Mouse (Mus musculus) liver, adult 2 months (tissue): ENCODE measurements around the gene Peli1. TPM values are rescaled to one million over a fixed set of nuclear protein-coding genes. Genes with fewer than 3 reads are reported as not detected.

Experiments used
- DNase-seq: peaks from one replicate; pipeline ENCODE4 v3.0.0-alpha.2; 2011; ENCODE audit warnings: low read depth, low spot score; ENCODE audit errors: extremely low read depth
- H3K27ac ChIP-seq: fragments of 200-500 bp; replicated peaks from 2 replicates; pipeline ENCODE4 v1.5.1; 2012; ENCODE audit warnings: low read depth, mild to moderate bottlenecking, control low read depth, inconsistent platforms, low read length; ENCODE audit not compliant: insufficient read depth
- H3K27me3 ChIP-seq: fragments of 200-500 bp; 2 replicates; pipeline ENCODE4 v1.6.1; 2012; ENCODE audit warnings: mild to moderate bottlenecking, moderate library complexity, low read length, inconsistent platforms; ENCODE audit not compliant: control insufficient read depth, insufficient read depth
- H3K36me3 ChIP-seq: fragments of 200-500 bp; 2 replicates; pipeline ENCODE4 v1.6.1; 2012; ENCODE audit warnings: low read length, inconsistent platforms; ENCODE audit not compliant: control insufficient read depth, insufficient read depth
- H3K4me1 ChIP-seq: fragments of 200-500 bp; 2 replicates; pipeline ENCODE4 v1.6.1; 2011; ENCODE audit warnings: low read length; ENCODE audit not compliant: control insufficient read depth, insufficient read depth
- H3K4me3 ChIP-seq: fragments of 200-500 bp; 2 replicates; pipeline ENCODE4 v1.5.1; 2011; ENCODE audit warnings: low read depth, mild to moderate bottlenecking, control low read depth, low read length, moderate library complexity; ENCODE audit not compliant: insufficient read depth
- H3K79me2 ChIP-seq: fragments of 200-500 bp; 2 replicates; pipeline ENCODE4 v1.6.1; 2012; ENCODE audit warnings: inconsistent platforms, mild to moderate bottlenecking, low read length, moderate library complexity; ENCODE audit not compliant: control insufficient read depth, insufficient read depth
- H3K9ac ChIP-seq: fragments of 200-500 bp; 2 replicates; pipeline ENCODE4 v1.6.1; 2012; ENCODE audit warnings: low read depth, mild to moderate bottlenecking, control low read depth, inconsistent platforms, low read length
- CTCF ChIP-seq: fragments of 200-500 bp; IDR thresholded peaks from 2 replicates; pipeline ENCODE4 v1.5.1; 2011; ENCODE audit warnings: low read depth, low read length, control low read depth
- POLR2A ChIP-seq: fragments of 200-500 bp; IDR thresholded peaks from 2 replicates; pipeline ENCODE4 v1.6.1; 2011; ENCODE audit warnings: low read length, control low read depth; ENCODE audit not compliant: insufficient read depth; ENCODE audit errors: extremely low read depth
- WGBS: fragments of 180-500 bp; shearing (Covaris S2); methylation state at CpG from one replicate; pipeline ENCODE4 v1.1.7; 2018; 5-methylcytosine and 5-hydroxymethylcytosine counted together
- polyA plus RNA-seq: library from polyadenylated mRNA; depleted of rRNA; stranded (reverse); fragments of >200 nt; gene quantifications from 2 replicates; pipeline ENCODE4 v1.2.3, GENCODE M21; 2012
- total RNA-seq: library from RNA; depleted of rRNA; stranded (reverse); fragments of >200 nt; gene quantifications from 2 replicates; pipeline ENCODE4 v1.2.3, GENCODE M21; 2014

Peli1 gene
- total and polyA plus RNA-seq, 2 experiments = 7.5 to 15.4 TPM

GRCm38 (mm10) chr11:21062071-21062470, 29.0 kb upstream of the Peli1 start:
- Histone ChIP-seq H3K4me3 (no peak overlapping the region), H3K79me2 (no peaks in the 10 kb centered on the region), H3K27me3 (no peaks in the 10 kb centered on the region), H3K27ac (no peak overlapping the region), H3K36me3 (no peaks in the 10 kb centered on the region), H3K4me1 (peaks cover 5% of the 10 kb centered on the region), H3K9ac (no peak overlapping the region)
- WGBS = 93% methylated on average over 2 of the region's 2 CpGs
- DNase-seq = no peak
- no peak for TF ChIP-seq POLR2A
- no peak for TF ChIP-seq CTCF

DNA sequence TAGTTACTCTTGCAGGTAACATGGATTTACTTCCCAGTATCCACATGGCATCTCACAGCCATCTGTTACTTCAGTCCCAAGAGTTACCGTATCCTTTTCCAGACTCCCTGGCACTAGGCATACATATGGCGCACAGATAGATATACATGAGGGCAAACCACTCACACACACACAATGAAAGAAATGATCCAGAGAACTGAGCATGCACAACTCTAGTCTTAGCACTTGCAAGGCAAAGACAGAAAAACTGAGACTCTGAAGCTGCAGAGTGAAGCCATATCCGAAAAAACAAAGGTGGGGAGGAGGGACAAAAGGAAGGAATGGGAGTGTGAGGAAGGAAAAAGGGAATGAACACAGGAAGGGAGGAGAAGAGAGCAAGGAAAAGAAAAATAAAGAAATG, 27.8 kb upstream of the Peli1 start:
- no peak overlapping the region for H3K9ac ChIP-seq
- no peaks in the 10 kb centered on the region for H3K36me3 ChIP-seq
- peaks cover 2% of the 10 kb centered on the region; the same call in 1 of the 2 replicates for H3K4me1 ChIP-seq
- H3K4me3 ChIP-seq = no peak overlapping the region
- no peaks in the 10 kb centered on the region for H3K27me3 ChIP-seq
- 95% methylated on average over 3 of the region's 3 CpGs for WGBS
- no peaks in the 10 kb centered on the region for H3K79me2 ChIP-seq
- no peak for TF ChIP-seq CTCF
- no peak for TF ChIP-seq POLR2A
- no peak overlapping the region for H3K27ac ChIP-seq
- DNase-seq = no peak

DNA sequence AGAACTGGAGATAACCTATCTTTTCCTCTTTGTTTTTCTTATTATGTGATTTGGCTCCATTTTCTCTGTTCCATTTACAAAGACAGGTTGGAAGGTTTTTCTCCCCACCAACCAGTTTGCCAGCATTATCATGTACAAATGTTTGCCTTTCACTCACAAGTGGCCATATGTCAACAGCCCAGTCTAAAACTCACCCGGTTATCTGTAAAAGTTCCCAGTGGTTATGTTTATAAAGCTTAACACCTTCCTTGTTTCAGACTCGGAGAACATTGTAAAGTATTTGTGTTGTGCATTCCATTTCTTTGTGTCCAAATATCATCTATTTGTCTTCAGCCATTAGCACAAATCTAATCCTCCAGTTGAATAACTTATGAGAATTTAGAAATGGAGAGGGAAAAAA, 11.7 kb upstream of the Peli1 start:
- no peaks in the 10 kb centered on the region for H3K79me2 ChIP-seq
- 14% methylated on average over 2 of the region's 2 CpGs for WGBS
- H3K9ac ChIP-seq = no peak overlapping the region
- H3K4me1 ChIP-seq = peaks cover 14% of the 10 kb centered on the region; the same call in 1 of the 2 replicates
- TF ChIP-seq CTCF (no peak), POLR2A (no peak)
- H3K27ac ChIP-seq = 0 out of 2 replicates have a peak overlapping the region, but pooled peaks have one; percentile 12
- H3K27me3 ChIP-seq = no peaks in the 10 kb centered on the region
- no peak overlapping the region; the same call in 1 of the 2 replicates for H3K4me3 ChIP-seq
- DNase-seq = peak; percentile 93
- H3K36me3 ChIP-seq = no peaks in the 10 kb centered on the region

DNA sequence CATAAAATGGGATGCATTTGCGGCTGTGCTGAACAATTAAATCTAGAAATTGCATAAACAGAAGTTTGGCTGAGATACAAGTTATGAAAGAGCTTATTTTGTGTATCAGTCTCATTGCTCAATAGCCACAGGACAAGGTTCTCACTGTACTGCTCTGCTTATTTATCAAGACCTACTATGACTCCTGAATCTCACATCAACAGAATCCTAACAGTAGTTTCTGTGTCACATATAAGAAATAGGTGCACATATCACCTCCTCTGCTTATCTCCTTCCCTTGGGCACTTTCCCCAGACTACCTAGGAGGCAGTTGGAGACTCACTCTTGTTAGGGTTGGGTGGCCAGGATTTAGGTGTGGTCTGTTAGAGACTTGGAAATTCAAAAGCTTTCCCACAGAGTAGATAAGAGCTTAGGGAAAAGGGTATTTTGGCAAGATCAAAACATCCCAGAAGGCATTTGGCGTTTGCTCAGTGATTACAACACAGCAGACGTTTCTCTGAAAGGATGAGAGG, 11.2 kb upstream of the Peli1 start:
- TF ChIP-seq POLR2A (no peak), CTCF (no peak)
- peak; percentile 99 for DNase-seq
- H3K4me1 ChIP-seq = peaks cover 14% of the 10 kb centered on the region; the same call in 1 of the 2 replicates
- no peaks in the 10 kb centered on the region for H3K79me2 ChIP-seq
- peak overlapping the region; percentile 100 for H3K27ac ChIP-seq
- WGBS = 15% methylated on average over 3 of the region's 3 CpGs
- no peaks in the 10 kb centered on the region for H3K36me3 ChIP-seq
- H3K27me3 ChIP-seq = no peaks in the 10 kb centered on the region
- no peak overlapping the region; the same call in 1 of the 2 replicates for H3K4me3 ChIP-seq
- peak overlapping the region; percentile 76 for H3K9ac ChIP-seq

DNA sequence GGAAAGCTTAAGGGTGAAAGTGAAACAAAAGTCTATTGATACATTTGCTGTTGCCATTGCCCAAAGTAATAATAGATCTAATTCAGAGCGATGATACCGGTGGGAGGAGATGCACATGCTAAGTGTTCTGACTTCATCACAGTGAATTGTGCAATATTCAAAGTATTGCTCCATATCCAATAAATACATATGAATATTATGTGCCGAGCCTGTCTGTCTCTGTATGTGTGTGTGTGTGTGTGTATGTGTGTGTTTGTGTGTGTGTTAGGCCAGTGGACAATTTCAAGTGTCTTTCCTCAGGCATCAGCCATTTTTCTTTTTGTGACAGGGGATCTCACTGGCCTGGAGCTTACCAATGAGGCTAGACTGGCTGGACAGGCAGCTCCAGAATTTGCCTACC, 9.9 kb upstream of the Peli1 start:
- no peak overlapping the region for H3K4me3 ChIP-seq
- 15% methylated on average over 3 of the region's 3 CpGs for WGBS
- peaks cover 14% of the 10 kb centered on the region; the same call in 1 of the 2 replicates for H3K4me1 ChIP-seq
- no peaks in the 10 kb centered on the region for H3K36me3 ChIP-seq
- H3K79me2 ChIP-seq = no peaks in the 10 kb centered on the region
- H3K27ac ChIP-seq = peak overlapping the region; percentile 92
- H3K27me3 ChIP-seq = no peaks in the 10 kb centered on the region
- TF ChIP-seq POLR2A (no peak), CTCF (no peak)
- DNase-seq = peak; percentile 81
- H3K9ac ChIP-seq = peak overlapping the region; percentile 28; the same call in 1 of the 2 replicates

DNA sequence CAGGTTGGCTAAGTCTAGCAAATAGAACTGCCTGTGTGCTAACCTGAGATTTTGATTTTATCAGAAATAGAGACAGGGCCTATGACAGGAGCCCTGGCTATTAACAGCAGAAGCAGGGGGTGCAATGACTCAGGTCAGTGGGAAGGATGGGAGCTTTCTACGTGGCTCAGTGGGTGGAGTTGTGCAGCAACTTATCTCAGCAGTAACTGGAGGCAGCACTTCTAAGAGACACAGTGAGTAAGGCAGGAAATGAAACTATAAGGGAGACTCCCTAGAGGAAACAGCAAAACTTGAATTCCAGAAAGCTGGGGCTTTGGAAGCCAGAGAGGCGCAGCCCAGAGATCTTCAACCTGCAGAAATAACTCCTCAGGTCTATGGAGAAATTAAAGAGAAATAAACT, 8.4 kb upstream of the Peli1 start:
- DNase-seq = no peak
- WGBS = 73% methylated on average over 2 of the region's 2 CpGs

More for the DNA sequence above, 8.4 kb upstream of the Peli1 start:
- H3K36me3 ChIP-seq = no peaks in the 10 kb centered on the region
- TF ChIP-seq POLR2A (no peak), CTCF (no peak)
- H3K4me1 ChIP-seq = peaks cover 14% of the 10 kb centered on the region; the same call in 1 of the 2 replicates
- no peak overlapping the region for H3K9ac ChIP-seq
- no peaks in the 10 kb centered on the region for H3K27me3 ChIP-seq
- no peaks in the 10 kb centered on the region for H3K79me2 ChIP-seq
- H3K4me3 ChIP-seq = no peak overlapping the region
- H3K27ac ChIP-seq = no peak overlapping the region
